Mouse (Mus musculus): ENCODE measurements around the gene Nfyb. TPM values are rescaled to one million over a fixed set of nuclear protein-coding genes. Genes with fewer than 3 reads are reported as not detected.

Gene Nfyb
- total RNA-seq (2021): 10 to 100 TPM; 19.4 to 19.6 TPM
- long read RNA-seq, experiment 1, transcript Nfyb-204 (8 exons, 2,554 nt): major isoform, 27 of 50 reads
- long read RNA-seq, experiment 1, partial matches to known transcripts: 10 of 50 reads
- long read RNA-seq, experiment 1, other reads (novel, unspliced or antisense): 13 of 50 reads
- long read RNA-seq, experiment 2, transcript Nfyb-204 (8 exons, 2,554 nt): major isoform, 9 of 12 reads
- long read RNA-seq, experiment 2, partial matches to known transcripts: 0 of 12 reads
- long read RNA-seq, experiment 2, other reads (novel, unspliced or antisense): 3 of 12 reads

DNA sequence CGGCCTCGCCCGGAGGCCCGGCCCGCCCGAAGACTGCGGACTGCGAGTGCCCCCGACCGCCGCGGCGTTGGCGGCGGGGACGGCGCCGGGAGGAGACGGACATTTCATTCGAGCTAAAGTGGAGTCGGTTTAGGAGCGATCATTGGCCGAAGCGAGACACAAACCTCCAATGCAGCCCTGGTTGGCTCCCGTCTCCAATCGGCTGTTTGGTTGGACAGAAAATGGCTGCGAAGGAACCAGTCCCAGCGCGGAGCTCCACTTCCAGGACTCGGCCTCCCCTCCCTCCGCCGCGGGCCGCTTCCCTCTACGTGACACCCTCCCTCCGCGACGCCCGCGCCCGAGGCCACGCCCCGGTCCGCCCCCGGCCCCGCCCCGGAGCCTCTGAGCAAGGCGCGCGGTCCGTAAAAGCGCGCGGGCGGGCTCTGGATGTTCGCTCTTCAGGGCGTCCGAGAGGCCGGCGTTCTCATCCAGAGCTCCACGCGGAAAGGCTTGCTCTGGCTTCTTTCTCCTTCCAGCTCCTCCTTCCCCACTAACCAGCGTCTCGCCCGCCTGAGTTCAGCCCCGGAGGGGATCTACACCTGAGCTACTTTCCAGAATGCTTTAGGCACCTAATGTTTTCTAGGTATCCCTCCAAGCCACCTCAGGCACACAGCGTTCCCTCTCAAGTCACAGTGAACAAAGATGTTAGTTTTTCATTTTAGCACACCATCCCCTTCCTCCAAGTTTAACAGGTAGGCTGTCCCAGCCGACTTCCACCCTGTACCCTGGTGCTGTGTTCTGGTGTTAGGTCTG, at the start of gene Nfyb:
Gene Nfyb, minus strand, starts transcription at position 305 of the 792 bp plus-strand sequence.
- peak; percentile 96 to 98 for DNase-seq

DNA sequence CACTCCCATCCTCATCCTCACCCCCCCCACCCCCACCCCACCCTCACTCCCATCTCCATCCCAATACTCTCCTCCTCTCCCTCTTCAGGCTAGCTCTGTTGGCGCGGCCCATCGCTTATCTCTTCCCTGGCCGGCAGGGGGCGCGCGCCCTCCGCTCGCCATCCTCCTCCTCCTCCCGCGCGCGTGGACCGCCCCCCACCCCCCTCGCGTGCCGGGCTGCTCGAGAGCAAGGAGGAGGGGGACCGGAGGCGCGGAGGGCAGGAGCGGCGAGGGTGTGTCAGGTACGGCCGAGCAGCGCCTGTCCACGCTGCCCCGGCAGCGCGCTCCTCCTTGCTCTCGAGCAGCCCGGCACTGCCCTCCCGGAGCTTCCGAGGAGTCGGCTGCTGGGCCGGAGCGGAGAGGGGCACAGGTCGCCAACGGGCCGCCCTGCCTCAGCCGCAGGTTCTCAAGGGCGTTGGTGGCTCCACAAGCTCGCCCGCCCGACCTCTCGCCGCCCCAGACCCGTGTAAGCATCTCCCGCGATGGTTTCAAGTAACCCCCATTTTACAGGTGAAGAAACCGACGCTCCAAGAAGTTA, 48.0 kb upstream of the Nfyb start:
- peak; percentile 82 to 90 for DNase-seq

DNA sequence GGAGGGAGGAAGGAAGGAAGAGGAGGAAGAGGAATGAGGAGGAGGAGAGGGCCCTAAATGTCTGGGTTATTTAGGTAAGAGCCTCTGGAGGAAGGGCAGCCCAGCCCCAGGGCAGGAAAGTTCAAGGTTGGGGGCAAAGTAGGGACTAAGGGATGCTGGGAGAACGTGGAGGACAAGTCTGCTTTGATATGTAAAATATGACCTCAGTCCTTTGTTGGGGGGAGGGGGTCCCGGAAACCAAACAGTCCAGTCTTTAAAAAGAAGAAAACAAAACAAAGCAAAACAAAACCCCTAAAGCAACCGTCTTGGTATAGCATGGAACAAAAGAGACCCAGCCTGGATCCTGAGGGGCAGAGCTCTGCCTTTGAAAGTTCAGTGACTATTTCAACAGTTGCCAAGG, 45.4 kb upstream of the Nfyb start:
- DNase-seq: no peak

DNA sequence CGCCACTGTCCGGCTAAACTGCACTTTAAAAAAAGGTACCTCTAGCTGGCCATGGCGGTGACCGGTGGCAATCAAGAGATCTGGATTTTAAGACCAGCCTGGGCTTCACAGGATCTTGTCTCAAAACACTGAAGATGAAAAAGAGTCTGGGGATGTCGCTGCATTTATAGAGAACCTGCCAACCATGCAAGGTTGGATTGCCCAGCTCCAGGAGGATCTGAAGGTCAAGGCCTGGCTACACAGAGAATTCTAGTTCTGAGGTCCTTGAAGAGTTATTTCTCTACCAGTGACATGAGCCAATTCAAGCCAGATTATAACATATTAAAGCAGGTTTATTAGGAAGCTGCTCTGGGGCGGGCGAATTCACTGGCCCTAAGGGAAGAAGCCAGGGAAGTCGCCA, 44.9 kb upstream of the Nfyb start:
- peak; percentile 25 to 34 for DNase-seq

DNA sequence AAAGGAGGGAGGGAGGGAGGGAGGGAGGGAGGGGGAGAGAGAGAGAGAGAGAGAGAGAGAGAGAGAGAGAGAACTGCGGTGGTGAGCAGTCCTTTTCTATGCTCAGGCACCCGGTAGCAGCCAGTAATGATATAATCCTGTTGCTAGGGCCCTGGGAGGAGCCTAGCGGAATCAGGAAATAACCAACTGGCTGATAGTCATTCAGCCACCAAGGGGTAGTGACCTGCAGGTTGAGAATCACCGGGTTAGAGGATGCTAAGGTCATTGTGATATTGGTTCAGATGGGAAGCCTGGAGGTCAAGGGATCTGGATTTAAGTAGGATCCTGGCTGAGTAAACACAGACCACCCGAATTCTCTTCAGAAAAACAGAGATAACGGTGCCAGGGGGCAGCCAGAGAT, 44.2 kb upstream of the Nfyb start:
- DNase-seq: peak in 1 of 2 experiments; percentile 24

DNA sequence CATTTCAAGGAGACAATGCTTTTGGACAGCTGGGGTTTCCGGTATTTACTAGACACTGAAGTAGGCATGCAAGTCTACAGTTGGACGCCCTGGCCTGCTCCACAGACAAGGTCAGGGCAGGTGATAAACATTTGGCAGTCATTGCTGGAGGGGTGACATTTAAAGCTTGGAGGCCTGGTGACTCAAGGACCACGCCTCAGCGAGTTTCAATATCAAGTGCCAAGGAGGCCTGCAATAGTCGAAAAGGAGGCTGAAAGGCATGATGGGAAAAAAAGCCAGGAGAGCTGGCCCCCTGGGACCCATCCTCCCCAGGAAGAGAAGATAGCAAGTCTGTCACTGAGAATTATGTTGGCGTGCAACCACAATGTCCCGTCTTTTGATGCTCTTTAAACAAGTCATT, 43.3 kb upstream of the Nfyb start:
- DNase-seq: peak; percentile 53 to 67

GRCm38 (mm10) chr10:82806414-82806813, 42.5 kb upstream of the Nfyb start:
- no peak for DNase-seq

DNA sequence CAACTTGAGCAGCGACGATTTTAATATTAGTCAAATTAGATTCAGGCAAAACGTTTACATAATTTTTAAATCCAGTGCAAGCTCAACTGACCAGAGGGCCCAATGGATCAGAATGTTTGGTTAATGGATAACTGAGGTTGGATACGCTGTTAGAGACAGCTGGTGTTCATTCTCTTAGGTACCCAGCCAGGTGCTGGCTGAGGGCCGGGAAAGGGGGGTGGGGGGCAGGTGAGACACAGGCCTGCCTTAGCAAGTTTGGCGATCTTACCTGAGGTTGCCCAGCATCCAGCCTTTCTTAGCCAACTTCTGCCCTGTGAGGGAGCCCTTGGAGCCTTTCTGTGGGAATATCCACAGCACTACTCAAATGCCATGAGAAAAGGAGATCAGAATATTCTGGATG, 41.2 kb upstream of the Nfyb start:
- no peak for DNase-seq

DNA sequence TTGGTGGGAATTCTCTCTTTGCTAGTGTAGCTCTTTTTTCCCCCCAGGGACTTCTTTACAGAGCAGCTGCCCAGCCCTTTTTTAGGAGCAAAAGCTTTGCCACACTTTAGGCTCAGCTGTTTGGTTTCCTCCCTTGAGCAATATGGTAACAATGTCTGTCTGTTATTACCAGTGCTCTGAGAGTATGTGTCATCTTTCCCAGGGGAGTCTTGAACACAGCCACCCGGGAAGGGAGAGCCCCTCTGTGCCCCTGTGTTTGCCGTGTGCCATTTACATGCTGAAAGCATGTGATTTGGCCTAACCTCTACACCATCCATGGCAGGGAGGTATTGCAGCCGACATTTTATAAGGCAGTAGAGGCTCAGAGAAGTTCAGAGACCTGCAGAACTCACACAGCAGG, 40.5 kb upstream of the Nfyb start:
- no peak for DNase-seq

GRCm38 (mm10) chr10:82800094-82800493, 36.1 kb upstream of the Nfyb start:
- DNase-seq: no peak

DNA sequence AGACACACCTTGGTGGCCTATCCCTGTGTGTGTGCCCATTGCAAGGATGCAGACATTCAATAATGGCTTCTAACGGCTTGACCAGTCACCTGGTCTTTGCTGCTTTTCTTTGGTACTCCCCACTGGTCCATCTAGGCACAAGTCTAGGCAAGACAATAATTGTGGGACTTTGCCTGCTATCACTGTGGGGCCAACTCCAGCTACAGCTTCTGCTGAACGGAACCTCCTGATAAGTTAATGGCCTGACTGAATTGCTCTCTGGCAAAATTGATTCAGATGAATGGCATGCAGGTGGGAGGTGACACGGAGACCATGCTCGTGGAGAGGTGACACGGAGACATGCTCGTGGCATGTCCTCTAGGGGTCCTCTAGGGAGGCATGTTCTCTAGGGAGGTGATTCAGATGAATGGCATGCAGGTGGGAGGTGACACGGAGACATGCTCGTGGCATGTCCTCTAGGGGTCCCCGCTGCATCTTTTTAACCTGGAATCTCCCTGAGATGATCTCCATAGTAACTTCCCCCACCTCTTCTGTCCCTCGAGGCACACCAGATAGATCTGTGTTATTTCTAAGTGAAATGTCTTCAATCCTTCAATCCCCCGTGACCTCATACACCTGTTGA, 34.5 kb upstream of the Nfyb start:
- no peak for DNase-seq

GRCm38 (mm10) chr10:82797119-82797491, 33.2 kb upstream of the Nfyb start:
- DNase-seq: no peak

GRCm38 (mm10) chr10:82796471-82797118, 32.7 kb upstream of the Nfyb start:
- no peak for DNase-seq

DNA sequence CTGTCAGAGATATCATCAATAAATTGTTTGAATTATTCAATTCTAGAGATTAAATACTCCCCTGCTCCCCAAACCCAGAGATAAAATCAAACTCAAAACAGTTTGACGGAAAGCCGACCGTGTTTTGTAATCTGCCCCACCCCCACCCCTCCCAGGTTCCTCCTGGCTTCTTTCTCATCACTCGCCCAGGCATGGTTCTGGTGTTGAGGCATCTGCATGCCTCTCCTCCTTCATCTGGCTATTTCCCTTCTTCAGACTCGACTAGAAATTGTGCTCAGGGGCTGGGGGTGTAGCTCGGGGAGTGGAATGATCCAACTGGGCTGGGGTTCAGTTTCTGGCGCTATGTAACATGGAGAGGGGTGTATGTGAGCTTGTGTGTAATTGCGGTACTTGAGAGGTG, 31.8 kb upstream of the Nfyb start:
- DNase-seq: no peak

DNA sequence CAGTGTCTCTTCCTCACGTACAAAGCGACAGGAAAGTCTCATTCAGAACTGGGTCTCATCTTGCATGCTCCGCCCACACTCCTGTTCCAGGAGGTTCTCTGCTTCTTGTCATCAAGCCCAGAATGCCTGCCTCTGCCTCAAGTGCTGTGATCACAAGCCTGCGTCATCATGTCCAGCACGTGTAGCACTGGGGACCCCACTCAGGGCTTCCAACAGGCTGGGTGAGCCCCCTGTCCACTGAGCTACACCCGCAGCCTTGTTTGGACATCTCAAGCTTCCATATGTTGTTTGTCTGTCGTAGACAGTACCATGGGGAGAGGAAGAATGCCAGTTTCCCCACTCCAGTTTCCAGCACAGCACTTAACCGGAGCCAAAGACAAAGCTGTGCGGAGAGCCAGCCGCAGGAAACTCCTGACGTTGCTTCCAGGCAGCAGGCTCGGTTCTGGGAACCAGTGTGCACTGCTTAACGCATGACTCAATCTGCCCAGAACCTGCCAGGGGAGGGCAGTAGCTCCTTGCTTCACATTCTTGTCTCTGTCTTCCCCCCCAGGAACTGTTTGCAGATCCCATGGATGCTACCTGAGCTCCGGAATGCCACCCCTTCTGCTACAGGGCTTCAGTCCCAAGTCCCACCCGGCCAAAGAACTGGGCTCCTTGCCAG, 31.3 kb upstream of the Nfyb start:
- DNase-seq: peak; percentile 74

GRCm38 (mm10) chr10:82792311-82792710, 28.4 kb upstream of the Nfyb start:
- DNase-seq: no peak

DNA sequence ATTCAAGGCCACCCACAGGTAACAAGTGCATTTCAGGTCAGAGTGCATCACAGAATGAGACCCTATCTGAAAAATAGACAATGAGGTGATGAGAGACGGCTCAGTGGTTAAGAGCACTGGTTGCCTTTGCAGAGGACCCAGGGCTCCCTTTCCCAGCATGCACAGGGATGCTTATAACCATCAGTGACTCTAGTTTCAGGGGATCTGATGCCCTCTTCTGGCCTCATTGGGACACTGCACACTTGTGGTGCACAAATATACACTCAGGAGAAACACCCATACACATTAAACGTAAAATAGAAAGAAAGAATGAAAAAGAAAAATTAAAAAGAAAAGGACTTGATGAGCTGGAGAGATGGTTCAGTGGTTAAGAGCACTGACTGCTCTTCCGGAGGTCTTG, 27.8 kb upstream of the Nfyb start:
- no peak for DNase-seq

DNA sequence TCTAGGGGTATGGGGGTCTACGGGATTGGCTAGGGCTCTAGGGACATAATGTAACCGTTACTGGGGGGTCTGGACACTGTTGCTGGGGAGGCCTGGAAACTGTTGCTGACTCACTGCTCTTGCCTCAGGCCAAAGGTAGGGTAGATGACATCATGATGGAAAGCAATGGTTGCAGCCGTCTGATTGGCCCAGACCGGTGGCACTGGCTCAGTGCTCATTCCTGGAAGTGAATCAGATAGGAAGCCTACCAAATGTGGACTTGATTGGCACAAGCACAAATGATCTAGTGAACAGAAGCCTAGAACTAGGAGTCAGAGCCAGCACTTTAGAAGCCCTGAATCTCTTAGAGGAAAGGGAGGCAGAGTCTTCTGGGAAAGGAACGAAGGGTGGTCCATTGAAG, 26.6 kb upstream of the Nfyb start:
- DNase-seq: no peak

DNA sequence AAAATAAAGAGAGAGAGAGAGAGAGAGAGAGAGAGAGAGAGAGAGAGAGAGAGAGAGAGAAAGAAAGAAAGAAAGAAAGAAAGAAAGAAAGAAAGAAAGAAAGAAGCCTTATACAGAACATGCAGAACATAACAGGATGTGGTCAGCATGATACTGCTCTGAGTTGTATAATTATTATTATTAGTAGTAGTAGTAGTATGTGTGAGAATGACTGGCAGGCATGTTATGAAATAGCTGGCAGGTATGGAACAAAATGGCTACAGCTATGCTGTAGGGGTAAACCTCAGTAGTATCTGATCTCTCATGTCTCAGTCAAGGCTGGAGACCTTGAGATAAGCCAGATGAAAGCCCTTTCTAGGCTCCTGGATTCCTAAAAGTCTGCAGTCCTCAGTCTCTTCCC, 25.2 kb upstream of the Nfyb start:
- DNase-seq: no peak

GRCm38 (mm10) chr10:82782472-82782871, 18.5 kb upstream of the Nfyb start:
- DNase-seq: no peak

DNA sequence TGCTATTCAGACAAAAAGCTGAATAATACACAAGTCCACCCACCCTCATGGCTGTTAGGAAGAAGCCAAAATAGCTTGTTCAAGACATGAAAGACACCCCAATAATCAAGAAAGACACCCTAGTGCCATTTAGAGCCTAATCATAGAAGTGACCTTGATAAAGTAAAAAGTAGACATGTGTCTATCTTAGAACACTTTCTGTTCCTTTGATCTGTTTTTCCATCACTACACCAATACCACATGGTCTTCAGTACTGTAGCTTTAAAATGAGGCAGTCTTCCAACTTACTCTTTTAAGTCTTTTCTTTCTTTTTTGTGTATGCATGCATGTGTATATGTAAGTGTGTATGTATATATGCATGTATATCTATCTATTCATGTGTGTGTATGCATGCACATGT, 16.9 kb upstream of the Nfyb start:
- no peak for DNase-seq

DNA sequence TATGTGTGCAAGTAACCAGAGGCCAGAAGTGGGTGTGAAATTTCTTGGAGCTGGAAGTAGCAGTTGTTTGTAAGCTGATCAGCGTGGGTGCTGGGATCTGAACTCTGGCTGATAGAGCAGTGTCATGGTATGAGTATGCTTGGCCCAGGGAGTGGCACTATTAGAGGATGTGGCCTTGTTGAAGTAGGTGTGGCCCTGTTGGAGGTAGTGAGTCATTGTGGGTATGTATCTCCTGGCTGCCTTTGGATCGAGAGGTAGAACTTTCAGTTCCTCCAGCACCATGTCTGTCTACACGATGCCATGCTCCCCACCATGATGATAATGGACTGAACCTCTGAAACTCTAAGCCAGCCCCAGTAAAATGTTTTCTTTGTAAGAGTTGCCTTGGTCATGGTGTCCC, 16.4 kb upstream of the Nfyb start:
- DNase-seq: no peak

Measured in adrenal gland, postnatal 36 days (tissue).